20 mouse cellular contexts compared by ENCODE assay signal in the genomic region with DNA sequence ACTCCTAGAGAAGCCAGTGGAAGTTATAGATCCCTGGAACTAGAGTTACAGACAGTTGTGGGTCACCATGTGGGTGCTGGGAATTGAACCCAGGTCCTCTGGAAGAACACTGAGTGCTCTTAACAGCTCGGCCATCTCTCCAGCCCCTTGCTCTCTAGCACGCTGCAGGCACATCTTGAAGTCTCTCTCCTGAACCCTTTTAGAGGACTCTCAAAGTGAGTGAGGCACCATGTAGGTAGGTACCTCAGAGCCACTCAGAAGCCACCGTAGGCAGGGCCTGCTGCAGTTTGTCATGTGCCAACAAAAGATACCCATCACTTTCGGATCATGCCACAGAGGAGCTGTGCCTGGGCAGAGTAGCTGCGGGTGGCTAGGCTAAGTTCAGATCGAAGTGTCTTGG. TPM values are rescaled to one million over a fixed set of nuclear protein-coding genes. Genes with fewer than 3 reads are reported as not detected.
"Had no signal": no experiment of that assay in that cellular context is flagged by ENCODE, and none has a peak within 500 bp of the region (broad histone marks: within the 10 kb centered on the region; RNA-seq: fewer than 3 reads in every experiment).

No protein-coding gene starts in this region.

- H3K9me3 ChIP-seq: midbrain, embryonic 10.5 days; neural tube, embryonic 13.5 days; neural tube, embryonic 15.5 days had no signal

- H3K27ac ChIP-seq: midbrain, embryonic 10.5 days had no signal

- ATAC-seq: midbrain, embryonic 16.5 days had no signal

- H3K27me3 ChIP-seq: neural tube, embryonic 15.5 days had no signal

- H3K9ac ChIP-seq: lung, embryonic 14.5 days; neural tube, embryonic 13.5 days; neural tube, embryonic 15.5 days had no signal

- DNase-seq: lung, adult 18-20 months; lung, embryonic 14.5 days; lung, postnatal 10 days; lung, postnatal 4 days; midbrain, embryonic 14.5 days; retina, postnatal 1 day; right cerebral cortex, adult 18-20 months; right cerebral cortex, postnatal 25 days; right cerebral cortex, postnatal 4 days; spleen, adult 18-20 months; thymus, adult 18-20 months; thymus, postnatal 14 days; thymus, postnatal 36 days had no signal

- H3K36me3 ChIP-seq: midbrain, embryonic 10.5 days; neural tube, embryonic 13.5 days; neural tube, embryonic 15.5 days had no signal

- H3K4me3 ChIP-seq: midbrain, embryonic 10.5 days; myocyte; neural tube, embryonic 13.5 days; neural tube, embryonic 15.5 days had no signal

- H3K4me2 ChIP-seq: lung, embryonic 14.5 days; neural tube, embryonic 13.5 days; neural tube, embryonic 15.5 days had no signal

RNA-seq across cellular contexts. Expression of a gene that starts 6.3 kb away (rescaled TPM):
- total RNA-seq: megakaryocyte, adult 5-6 weeks; megakaryocyte-erythroid progenitor cell, adult 5-6 weeks had no signal
- polyA plus RNA-seq: midbrain, embryonic 14.5 days; midbrain, embryonic 16.5 days; myocyte had no signal

RNA-seq across cellular contexts. Expression of a gene that starts 43.1 kb away (rescaled TPM):
- total RNA-seq: megakaryocyte-erythroid progenitor cell, adult 5-6 weeks had no signal

RNA-seq across cellular contexts. Expression of a gene that starts 45.0 kb away (rescaled TPM):
- total RNA-seq: megakaryocyte, adult 5-6 weeks; megakaryocyte-erythroid progenitor cell, adult 5-6 weeks had no signal
